Comparison of ENCODE assay signal across 26 mouse cellular contexts in the genomic region with DNA sequence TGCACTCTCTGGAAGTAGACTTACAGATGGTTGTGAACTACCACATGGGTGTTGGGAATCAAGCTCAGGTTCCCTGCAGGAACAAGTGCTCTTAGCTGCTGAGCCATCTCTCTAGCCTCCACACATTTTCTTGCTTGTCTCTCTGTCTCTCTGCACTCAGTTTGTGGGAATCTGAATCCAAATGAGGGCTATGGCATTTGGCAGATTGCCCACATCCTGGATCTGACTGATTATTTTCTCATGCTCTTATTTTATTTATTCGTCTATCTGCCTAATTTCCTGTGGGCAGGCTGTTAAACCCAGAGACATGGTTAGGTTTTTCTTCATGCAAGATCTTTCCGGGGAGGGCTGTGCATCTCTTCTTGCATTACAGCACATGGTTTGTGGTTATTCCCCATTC.
DNase-seq lines count a peak whose midpoint lies in the region; ATAC-seq and TF ChIP-seq lines count a peak whose summit lies in the region.
"Had no signal": no experiment of that assay in that cellular context is flagged by ENCODE, and none has a peak within 500 bp of the region (broad histone marks: within the 10 kb centered on the region; RNA-seq: fewer than 3 reads in every experiment).

No protein-coding gene starts in this region.

- ATAC-seq in embryonic facial prominence, embryonic 12.5 days (ENCODE audit: insufficient number of reproducible peaks, insufficient read depth, low FRiP score, low TSS enrichment) = no peak
- no peak for ATAC-seq in midbrain, embryonic 14.5 days (ENCODE audit: low FRiP score, low TSS enrichment)
- ATAC-seq in midbrain, postnatal 0 days (ENCODE audit: low FRiP score) = no peak
- ATAC-seq: intestine, embryonic 16.5 days; midbrain, embryonic 13.5 days had no signal

- H3K9me3 ChIP-seq in embryonic facial prominence, embryonic 12.5 days = no peaks in the 10 kb centered on the region
- no peaks in the 10 kb centered on the region for H3K9me3 ChIP-seq in embryonic facial prominence, embryonic 10.5 days
- no peaks in the 10 kb centered on the region for H3K9me3 ChIP-seq in midbrain, embryonic 14.5 days (ENCODE audit: control insufficient read depth, low read length)
- no peaks in the 10 kb centered on the region for H3K9me3 ChIP-seq in midbrain, postnatal 0 days (ENCODE audit: low read length)
- H3K9me3 ChIP-seq: forebrain, embryonic 12.5 days; heart, embryonic 10.5 days; heart, embryonic 15.5 days; limb, embryonic 13.5 days; liver, embryonic 13.5 days; lung, embryonic 15.5 days; midbrain, embryonic 13.5 days; stomach, embryonic 15.5 days had no signal

- no peaks in the 10 kb centered on the region for H3K27me3 ChIP-seq in embryonic facial prominence, embryonic 12.5 days
- no peaks in the 10 kb centered on the region for H3K27me3 ChIP-seq in embryonic facial prominence, embryonic 10.5 days (replicated peaks; ENCODE audit: low read depth, poor library complexity, severe bottlenecking)
- no peaks in the 10 kb centered on the region; the same call in 1 of the 2 replicates for H3K27me3 ChIP-seq in kidney, adult 2 months (replicated peaks; ENCODE audit: control insufficient read depth, insufficient read depth, low read length)
- no peaks in the 10 kb centered on the region for H3K27me3 ChIP-seq in midbrain, embryonic 14.5 days (ENCODE audit: control insufficient read depth, insufficient read depth, low read length)
- no peaks in the 10 kb centered on the region for H3K27me3 ChIP-seq in midbrain, postnatal 0 days (ENCODE audit: insufficient read depth, low read length)
- H3K27me3 ChIP-seq: forebrain, embryonic 12.5 days; heart, embryonic 15.5 days; limb, embryonic 13.5 days; liver, embryonic 13.5 days; lung, embryonic 15.5 days; megakaryocyte, embryonic 14.5 days; midbrain, embryonic 13.5 days; stomach, embryonic 15.5 days had no signal

- TF ChIP-seq POLR2A in kidney, adult 2 months (IDR thresholded peaks at IDR 0.05; ENCODE audit: low read depth, low read length) = no peak

- no peak overlapping the region for H3K4me2 ChIP-seq in embryonic facial prominence, embryonic 12.5 days (replicated peaks)
- no peak overlapping the region for H3K4me2 ChIP-seq in midbrain, embryonic 14.5 days (ENCODE audit: low read length)
- no peak overlapping the region for H3K4me2 ChIP-seq in midbrain, postnatal 0 days (ENCODE audit: low read depth, low read length, poor library complexity, severe bottlenecking)
- H3K4me2 ChIP-seq: forebrain, embryonic 12.5 days; heart, embryonic 15.5 days; limb, embryonic 13.5 days; liver, embryonic 13.5 days; lung, embryonic 15.5 days; midbrain, embryonic 13.5 days; stomach, embryonic 15.5 days had no signal

- no peaks in the 10 kb centered on the region for H3K36me3 ChIP-seq in embryonic facial prominence, embryonic 12.5 days
- no peaks in the 10 kb centered on the region for H3K36me3 ChIP-seq in embryonic facial prominence, embryonic 10.5 days (replicated peaks)
- no peaks in the 10 kb centered on the region for H3K36me3 ChIP-seq in kidney, adult 2 months (ENCODE audit: control insufficient read depth, insufficient read depth, low read length)
- no peaks in the 10 kb centered on the region for H3K36me3 ChIP-seq in midbrain, embryonic 14.5 days (ENCODE audit: control insufficient read depth, insufficient read depth, low read length)
- H3K36me3 ChIP-seq in midbrain, postnatal 0 days (ENCODE audit: insufficient read depth, low read length) = no peaks in the 10 kb centered on the region
- H3K36me3 ChIP-seq: forebrain, embryonic 12.5 days; heart, embryonic 10.5 days; heart, embryonic 15.5 days; limb, embryonic 13.5 days; liver, embryonic 13.5 days; lung, embryonic 15.5 days; midbrain, embryonic 13.5 days; stomach, embryonic 15.5 days had no signal

- H3K27ac ChIP-seq in embryonic facial prominence, embryonic 12.5 days = peak overlapping the region; percentile 43; the same call in 1 of the 2 replicates
- H3K27ac ChIP-seq in embryonic facial prominence, embryonic 10.5 days (replicated peaks) = no peak overlapping the region
- no peak overlapping the region for H3K27ac ChIP-seq in kidney, adult 2 months (ENCODE audit: insufficient read depth, low read depth, low read length)
- no peak overlapping the region for H3K27ac ChIP-seq in midbrain, embryonic 14.5 days (replicated peaks; ENCODE audit: low read depth, low read length)
- H3K27ac ChIP-seq in midbrain, postnatal 0 days (ENCODE audit: low read depth, low read length) = no peak overlapping the region
- H3K27ac ChIP-seq: forebrain, embryonic 12.5 days; heart, embryonic 10.5 days; heart, embryonic 15.5 days; layer of hippocampus, adult 2 months; limb, embryonic 13.5 days; liver, embryonic 13.5 days; lung, embryonic 15.5 days; midbrain, embryonic 13.5 days; stomach, embryonic 15.5 days had no signal

- no peak overlapping the region for H3K4me3 ChIP-seq in embryonic facial prominence, embryonic 12.5 days
- no peak overlapping the region for H3K4me3 ChIP-seq in embryonic facial prominence, embryonic 10.5 days
- H3K4me3 ChIP-seq in kidney, adult 2 months (ENCODE audit: insufficient read depth, low read depth, low read length) = no peak overlapping the region
- no peak overlapping the region for H3K4me3 ChIP-seq in midbrain, embryonic 14.5 days (replicated peaks; ENCODE audit: low read depth, low read length)
- no peak overlapping the region for H3K4me3 ChIP-seq in midbrain, postnatal 0 days (ENCODE audit: low read depth, low read length)
- H3K4me3 ChIP-seq: forebrain, embryonic 12.5 days; heart, embryonic 10.5 days; heart, embryonic 15.5 days; layer of hippocampus, adult 2 months; limb, embryonic 13.5 days; liver, embryonic 13.5 days; lung, embryonic 15.5 days; megakaryocyte, embryonic 14.5 days; midbrain, embryonic 13.5 days; stomach, embryonic 15.5 days had no signal

- peaks cover 7% of the 10 kb centered on the region; the same call in 1 of the 2 replicates for H3K4me1 ChIP-seq in embryonic facial prominence, embryonic 12.5 days
- H3K4me1 ChIP-seq in embryonic facial prominence, embryonic 10.5 days = no peaks in the 10 kb centered on the region
- H3K4me1 ChIP-seq in kidney, adult 2 months (ENCODE audit: control insufficient read depth, insufficient read depth, low read length) = no peaks in the 10 kb centered on the region
- H3K4me1 ChIP-seq in midbrain, embryonic 14.5 days (ENCODE audit: control insufficient read depth, insufficient read depth, low read length) = no peaks in the 10 kb centered on the region
- H3K4me1 ChIP-seq in midbrain, postnatal 0 days (ENCODE audit: insufficient read depth, low read length) = no peaks in the 10 kb centered on the region
- H3K4me1 ChIP-seq: forebrain, embryonic 12.5 days; heart, embryonic 10.5 days; heart, embryonic 15.5 days; liver, embryonic 13.5 days; lung, embryonic 15.5 days; midbrain, embryonic 13.5 days; stomach, embryonic 15.5 days had no signal

- no peak for TF ChIP-seq CTCF in kidney, adult 2 months (conservative IDR thresholded peaks at IDR 0.05; ENCODE audit: insufficient read depth, insufficient read length, low read depth, low read length)
- TF ChIP-seq CTCF in midbrain, postnatal 0 days (IDR thresholded peaks at IDR 0.05) = no peak

- H3K9ac ChIP-seq in embryonic facial prominence, embryonic 12.5 days = no peak overlapping the region
- H3K9ac ChIP-seq in midbrain, embryonic 14.5 days (replicated peaks; ENCODE audit: low read length) = no peak overlapping the region
- no peak overlapping the region for H3K9ac ChIP-seq in midbrain, postnatal 0 days (replicated peaks; ENCODE audit: low read length, poor library complexity, severe bottlenecking)
- H3K9ac ChIP-seq: forebrain, embryonic 12.5 days; heart, embryonic 15.5 days; limb, embryonic 13.5 days; liver, embryonic 13.5 days; lung, embryonic 15.5 days; midbrain, embryonic 13.5 days; stomach, embryonic 15.5 days had no signal

- 36% methylated on average over 2 of the region's 2 CpGs for WGBS in embryonic facial prominence, embryonic 12.5 days
- 74% methylated on average over 2 of the region's 2 CpGs for WGBS in embryonic facial prominence, embryonic 10.5 days
- 60% methylated on average over 2 of the region's 2 CpGs for WGBS in kidney, adult 2 months
- WGBS in midbrain, embryonic 14.5 days = 77% methylated on average over 2 of the region's 2 CpGs
- 55% methylated on average over 2 of the region's 2 CpGs for WGBS in midbrain, postnatal 0 days

- DNase-seq in embryonic facial prominence, embryonic 10.5 days (ENCODE audit: low spot score) = no peak
- peak; percentile 9 for DNase-seq in kidney, postnatal 14 days
- DNase-seq in kidney, adult 2 months = no peak
- DNase-seq in midbrain, embryonic 14.5 days = peak; percentile 33
- no peak for DNase-seq in midbrain, postnatal 0 days (ENCODE audit: low spot score)
- DNase-seq in left cerebral cortex, adult 18-20 months (ENCODE audit: low spot score in 2 of 2) = no peak
- DNase-seq in thymus, postnatal 4 days = no peak
- DNase-seq: adrenal gland, postnatal 25 days; cerebellum, adult 18-20 months; cerebellum, postnatal 25 days; gastrocnemius, postnatal 25 days; heart, adult 11 months; kidney, adult 9 months; liver, embryonic 13.5 days; right cerebral cortex, postnatal 25 days had no signal

Comparison
In these comparisons a context has a peak if more than half of its experiments do, and no peak if none do; other contexts are left out.
1. DNase-seq: peak in kidney, postnatal 14 days (single experiment) and midbrain, embryonic 14.5 days (single experiment); none in embryonic facial prominence, embryonic 10.5 days (single experiment), kidney, adult 2 months (single experiment), midbrain, postnatal 0 days (single experiment), left cerebral cortex, adult 18-20 months (0 of 2) and thymus, postnatal 4 days (single experiment).